Mouse (Mus musculus): ENCODE data around the gene Mpc2. TPM values are rescaled to one million over a fixed set of nuclear protein-coding genes. Genes with fewer than 3 reads are reported as not detected.

Gene Mpc2
- total RNA-seq, 2 experiments from 2014 or later = 309 to 352 TPM

GRCm38 (mm10) chr1:165506303-165506702, 45.9 kb downstream of the Mpc2 start:
- no peak for DNase-seq

DNA sequence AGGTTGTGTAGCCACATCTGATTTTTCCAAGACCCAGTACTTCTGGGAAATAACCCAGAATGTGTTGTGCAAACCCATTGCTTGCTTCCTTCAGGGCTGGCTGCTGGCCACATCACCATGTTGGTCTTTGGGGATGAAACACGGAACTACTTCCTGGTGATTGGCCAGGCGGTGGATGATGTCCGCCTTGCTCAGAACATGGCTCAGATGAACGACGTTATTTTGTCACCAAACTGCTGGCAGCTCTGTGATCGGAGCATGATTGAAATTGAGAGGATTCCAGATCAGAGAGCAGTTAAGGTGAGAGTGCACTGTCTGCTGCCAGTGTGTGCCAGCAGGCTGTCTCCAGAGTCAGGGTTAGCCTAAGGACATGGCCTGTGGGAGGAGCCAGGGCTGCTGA, 49.7 kb downstream of the Mpc2 start:
- no peak for DNase-seq

DNA sequence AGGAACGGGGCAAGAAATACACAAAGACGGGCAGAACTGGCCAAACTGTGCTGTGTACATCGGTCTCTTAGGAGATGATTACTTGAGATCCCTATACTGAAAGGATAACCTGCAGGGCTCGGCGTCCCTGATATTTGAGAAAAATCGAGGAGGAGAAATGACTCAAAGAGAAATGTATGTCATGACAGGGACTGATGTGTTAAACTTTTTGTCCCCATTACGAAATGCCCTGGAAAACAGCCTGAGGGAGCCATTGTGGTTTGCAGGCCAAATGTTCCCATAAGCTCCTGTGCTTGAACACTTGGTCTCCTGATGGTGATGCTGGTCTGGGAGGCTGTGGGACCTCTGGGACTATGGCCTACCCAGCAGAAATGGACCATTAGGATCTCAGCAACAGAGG, 60.3 kb downstream of the Mpc2 start:
- no peak for DNase-seq

Other genes with a start within 250 kb of the Mpc2 start
- 10 to 100 TPM; 52.2 to 52.7 TPM for gene Tiprl, start 223.6 kb upstream of the Mpc2 start, total RNA-seq (2021)
- 1 to 10 TPM; 5.8 to 8.0 TPM for gene Gpr161, start 164.8 kb upstream of the Mpc2 start, total RNA-seq (2021)
- 10 to 100 TPM; 59.8 to 65.6 TPM for gene Dcaf6, start 162 bp upstream of the Mpc2 start, total RNA-seq (2021)
- under 1 TPM in 1 of 2 experiments, not detected in 1; 0.09 TPM for gene Adcy10, start 24.5 kb downstream of the Mpc2 start, total RNA-seq (2021)
- 10 to 100 TPM; 65.0 to 65.2 TPM for gene Mpzl1, start 173.9 kb downstream of the Mpc2 start, total RNA-seq (2021)
- gene Rcsd1, start 249.1 kb downstream of the Mpc2 start, total RNA-seq (2021) = 100 to 1,000 TPM; 107 to 115 TPM